Mouse (Mus musculus): ENCODE results near the gene Usp43. TPM values are rescaled to one million over a fixed set of nuclear protein-coding genes. Genes with fewer than 3 reads are reported as not detected.

The Usp43 gene
- polyA plus RNA-seq, 1 experiment: 0.70 TPM

DNA sequence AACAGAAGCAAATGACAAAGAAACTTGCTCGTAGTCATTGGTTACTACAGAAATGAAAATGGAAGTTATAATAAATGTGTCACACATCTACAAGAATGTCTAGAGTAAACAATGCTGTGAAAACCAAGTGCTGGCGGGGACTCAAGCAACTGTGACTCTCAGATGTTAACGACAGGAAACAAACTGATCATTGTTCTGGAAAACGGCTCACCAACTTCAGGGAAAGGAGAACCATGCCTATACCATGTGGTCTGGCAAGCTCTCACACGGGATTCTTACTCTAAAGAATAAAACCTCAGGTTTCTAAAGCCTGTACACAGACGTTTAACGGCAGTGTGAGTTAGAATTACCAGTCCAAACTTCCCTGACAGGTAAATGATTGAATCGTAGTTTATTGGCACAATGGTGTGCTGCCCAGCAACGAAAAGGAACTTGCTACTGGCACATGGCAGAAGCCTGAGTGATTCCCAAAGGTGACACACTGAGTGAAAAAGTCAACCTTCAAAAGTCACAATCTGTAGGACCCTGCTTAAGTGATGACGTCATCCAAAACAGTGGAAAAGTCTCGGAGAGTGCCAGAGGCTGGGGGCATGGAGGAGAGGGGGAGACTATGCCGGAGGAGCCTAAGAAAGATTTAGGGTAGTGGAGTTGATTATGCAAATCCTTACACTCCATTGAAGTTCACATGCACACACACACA, 93.4 kb downstream of the Usp43 start:
- Histone ChIP-seq H3K27me3 (ENCODE audit: control insufficient read depth, insufficient read depth, low read length) (no peaks in the 10 kb centered on the region), H3K27ac (ENCODE audit: insufficient read depth, low read length) (no peak overlapping the region), H3K4me3 (replicated peaks; ENCODE audit: insufficient read depth, low read depth, low read length) (no peak overlapping the region), H3K4me1 (ENCODE audit: control insufficient read depth, insufficient read depth, low read length) (no peaks in the 10 kb centered on the region)
- no peak for DNase-seq
- TF ChIP-seq CTCF (IDR thresholded peaks at IDR 0.05; ENCODE audit: borderline replicate concordance, insufficient read depth, low read depth, low read length): no peak
- no peak for TF ChIP-seq POLR2A (IDR thresholded peaks at IDR 0.05; ENCODE audit: borderline replicate concordance, insufficient read depth, low read length)
- 26% methylated on average over 12 of the region's 12 CpGs for WGBS

DNA sequence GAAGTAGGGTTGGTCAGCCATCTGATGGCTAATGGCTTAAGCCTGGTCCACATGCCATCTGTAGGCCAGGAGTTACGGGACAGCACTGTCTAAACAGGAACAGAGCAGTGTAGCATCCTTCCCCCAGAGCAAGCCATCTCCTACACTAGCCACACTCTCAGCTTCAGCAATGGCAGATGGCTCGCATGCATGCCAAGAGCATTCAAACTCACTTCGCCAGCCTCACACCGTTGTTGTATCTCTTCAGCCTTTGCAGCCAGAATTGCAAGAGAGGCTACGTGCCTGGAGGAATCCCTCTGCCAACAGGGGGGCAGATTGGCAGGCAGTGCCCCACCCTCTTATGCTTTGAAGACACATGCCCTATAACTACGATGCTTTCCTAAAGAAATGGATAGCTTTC, 100.4 kb downstream of the Usp43 start:
- no peaks in the 10 kb centered on the region for H3K27me3 ChIP-seq (ENCODE audit: control insufficient read depth, insufficient read depth, low read length)
- no peak overlapping the region for H3K27ac ChIP-seq (ENCODE audit: insufficient read depth, low read length)
- no peak for TF ChIP-seq CTCF (IDR thresholded peaks at IDR 0.05; ENCODE audit: borderline replicate concordance, insufficient read depth, low read depth, low read length)
- no peak for TF ChIP-seq POLR2A (IDR thresholded peaks at IDR 0.05; ENCODE audit: borderline replicate concordance, insufficient read depth, low read length)
- peak; percentile 35 to 65 for DNase-seq
- WGBS: 17% methylated on average over 6 of the region's 6 CpGs
- H3K4me1 ChIP-seq (ENCODE audit: control insufficient read depth, insufficient read depth, low read length): peaks cover 9% of the 10 kb centered on the region
- H3K4me3 ChIP-seq (replicated peaks; ENCODE audit: insufficient read depth, low read depth, low read length): no peak overlapping the region

DNA sequence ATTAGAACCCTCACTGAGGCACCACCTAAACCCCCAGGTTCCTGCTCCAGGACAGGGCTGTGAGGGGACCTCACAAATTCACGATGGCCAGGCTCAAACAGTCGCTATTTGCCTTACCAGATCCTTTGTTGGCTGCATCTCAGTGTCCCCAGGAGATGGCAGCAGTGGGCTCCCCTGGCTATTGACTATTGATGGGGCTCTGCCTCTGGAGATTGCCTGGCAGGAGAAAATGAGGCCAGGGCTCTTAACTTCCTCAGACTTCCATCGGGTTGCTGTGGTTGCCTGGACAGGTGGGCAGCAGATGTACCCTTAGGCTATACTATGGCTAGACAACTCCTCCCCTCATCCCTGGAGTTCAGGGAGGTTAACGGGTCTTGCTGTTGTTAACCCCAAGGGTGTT, 101.7 kb downstream of the Usp43 start:
- no peak overlapping the region for H3K27ac ChIP-seq (ENCODE audit: insufficient read depth, low read length)
- no peaks in the 10 kb centered on the region for H3K27me3 ChIP-seq (ENCODE audit: control insufficient read depth, insufficient read depth, low read length)
- peak in 1 of 2 experiments; percentile 15 for DNase-seq
- TF ChIP-seq POLR2A (IDR thresholded peaks at IDR 0.05; ENCODE audit: borderline replicate concordance, insufficient read depth, low read length): no peak
- peak; percentile 23; the same call in 1 of the 2 replicates for TF ChIP-seq CTCF (IDR thresholded peaks at IDR 0.05; ENCODE audit: borderline replicate concordance, insufficient read depth, low read depth, low read length)
- 39% methylated on average over 4 of the region's 4 CpGs for WGBS
- peaks cover 9% of the 10 kb centered on the region for H3K4me1 ChIP-seq (ENCODE audit: control insufficient read depth, insufficient read depth, low read length)
- no peak overlapping the region for H3K4me3 ChIP-seq (replicated peaks; ENCODE audit: insufficient read depth, low read depth, low read length)

DNA sequence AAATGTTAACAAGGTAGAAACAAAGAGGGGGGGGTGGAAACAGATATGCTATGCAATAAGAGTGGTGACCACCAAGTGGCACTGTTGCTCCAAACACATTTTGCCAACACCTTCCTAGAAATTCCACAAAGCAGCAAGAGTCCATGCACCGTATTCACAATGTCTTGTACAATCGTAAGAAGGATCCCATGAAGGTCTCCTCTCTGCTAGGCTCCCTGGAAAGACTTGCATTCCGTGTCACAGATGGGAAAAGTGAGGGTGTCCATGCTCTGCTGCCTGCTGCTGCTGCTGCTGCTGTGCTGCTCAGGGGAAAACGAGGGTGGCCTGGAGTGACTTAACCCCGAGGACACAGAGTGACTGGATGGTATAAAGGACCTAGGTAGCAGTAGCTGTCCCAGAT, 102.3 kb downstream of the Usp43 start:
- no peak overlapping the region for H3K4me3 ChIP-seq (replicated peaks; ENCODE audit: insufficient read depth, low read depth, low read length)
- no peaks in the 10 kb centered on the region for H3K27me3 ChIP-seq (ENCODE audit: control insufficient read depth, insufficient read depth, low read length)
- 7% methylated on average over 5 of the region's 5 CpGs for WGBS
- DNase-seq: peak in 1 of 2 experiments; percentile 22
- H3K27ac ChIP-seq (ENCODE audit: insufficient read depth, low read length): no peak overlapping the region
- TF ChIP-seq POLR2A (IDR thresholded peaks at IDR 0.05; ENCODE audit: borderline replicate concordance, insufficient read depth, low read length) (no peak), CTCF (IDR thresholded peaks at IDR 0.05; ENCODE audit: borderline replicate concordance, insufficient read depth, low read depth, low read length) (peak; percentile 63)
- peaks cover 9% of the 10 kb centered on the region for H3K4me1 ChIP-seq (ENCODE audit: control insufficient read depth, insufficient read depth, low read length)

DNA sequence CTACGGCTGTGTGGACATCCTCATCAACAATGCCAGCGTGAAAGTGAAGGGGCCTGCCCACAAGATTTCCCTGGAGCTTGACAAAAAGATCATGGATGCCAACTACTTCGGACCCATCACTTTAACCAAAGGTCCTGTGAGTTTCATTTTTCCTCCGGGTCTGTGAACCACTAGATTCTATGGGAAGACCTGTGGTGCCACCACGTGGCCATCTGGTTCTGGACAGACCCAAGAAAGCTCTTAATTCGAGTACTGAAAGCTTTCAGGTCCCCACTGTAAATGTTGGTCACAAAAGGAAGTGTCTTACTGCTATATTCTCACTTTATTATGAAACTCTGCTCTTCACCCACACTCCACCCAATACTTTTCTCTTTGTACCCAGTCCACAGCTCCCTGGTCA, 110.4 kb downstream of the Usp43 start:
- no peaks in the 10 kb centered on the region for H3K4me1 ChIP-seq (ENCODE audit: control insufficient read depth, insufficient read depth, low read length)
- no peak overlapping the region for H3K27ac ChIP-seq (ENCODE audit: insufficient read depth, low read length)
- TF ChIP-seq CTCF (IDR thresholded peaks at IDR 0.05; ENCODE audit: borderline replicate concordance, insufficient read depth, low read depth, low read length) (peak; percentile 41; the same call in 1 of the 2 replicates), POLR2A (IDR thresholded peaks at IDR 0.05; ENCODE audit: borderline replicate concordance, insufficient read depth, low read length) (no peak)
- peak in 1 of 2 experiments; percentile 14 for DNase-seq
- 61% methylated on average over 6 of the region's 6 CpGs for WGBS
- no peak overlapping the region for H3K4me3 ChIP-seq (replicated peaks; ENCODE audit: insufficient read depth, low read depth, low read length)
- no peaks in the 10 kb centered on the region for H3K27me3 ChIP-seq (ENCODE audit: control insufficient read depth, insufficient read depth, low read length)

DNA sequence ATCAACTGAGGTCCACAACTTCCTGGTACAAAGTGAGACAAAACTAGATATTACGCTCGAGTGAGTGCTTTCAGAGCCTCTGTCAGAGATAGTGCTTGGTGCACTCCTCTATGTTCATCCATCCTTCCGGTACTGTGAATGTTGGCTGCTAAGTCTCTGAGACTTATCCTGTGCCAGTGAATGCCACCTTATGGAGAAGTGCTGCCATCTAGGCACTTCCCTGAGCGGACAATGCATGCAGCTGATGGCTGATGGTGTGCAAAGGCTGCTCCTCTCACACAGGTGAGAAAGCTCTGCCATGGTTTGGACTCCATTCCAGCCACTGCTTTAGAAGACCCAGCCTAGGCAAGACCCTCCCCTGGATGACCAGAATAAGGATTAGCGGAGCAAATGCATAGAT, 113.9 kb downstream of the Usp43 start:
- Histone ChIP-seq H3K4me1 (ENCODE audit: control insufficient read depth, insufficient read depth, low read length) (no peaks in the 10 kb centered on the region), H3K27ac (ENCODE audit: insufficient read depth, low read length) (no peak overlapping the region), H3K4me3 (replicated peaks; ENCODE audit: insufficient read depth, low read depth, low read length) (no peak overlapping the region), H3K27me3 (ENCODE audit: control insufficient read depth, insufficient read depth, low read length) (no peaks in the 10 kb centered on the region)
- TF ChIP-seq CTCF (IDR thresholded peaks at IDR 0.05; ENCODE audit: borderline replicate concordance, insufficient read depth, low read depth, low read length): peak; percentile 17; the same call in 1 of the 2 replicates
- no peak for TF ChIP-seq POLR2A (IDR thresholded peaks at IDR 0.05; ENCODE audit: borderline replicate concordance, insufficient read depth, low read length)
- DNase-seq: no peak
- 70% methylated on average over 5 of the region's 5 CpGs for WGBS

DNA sequence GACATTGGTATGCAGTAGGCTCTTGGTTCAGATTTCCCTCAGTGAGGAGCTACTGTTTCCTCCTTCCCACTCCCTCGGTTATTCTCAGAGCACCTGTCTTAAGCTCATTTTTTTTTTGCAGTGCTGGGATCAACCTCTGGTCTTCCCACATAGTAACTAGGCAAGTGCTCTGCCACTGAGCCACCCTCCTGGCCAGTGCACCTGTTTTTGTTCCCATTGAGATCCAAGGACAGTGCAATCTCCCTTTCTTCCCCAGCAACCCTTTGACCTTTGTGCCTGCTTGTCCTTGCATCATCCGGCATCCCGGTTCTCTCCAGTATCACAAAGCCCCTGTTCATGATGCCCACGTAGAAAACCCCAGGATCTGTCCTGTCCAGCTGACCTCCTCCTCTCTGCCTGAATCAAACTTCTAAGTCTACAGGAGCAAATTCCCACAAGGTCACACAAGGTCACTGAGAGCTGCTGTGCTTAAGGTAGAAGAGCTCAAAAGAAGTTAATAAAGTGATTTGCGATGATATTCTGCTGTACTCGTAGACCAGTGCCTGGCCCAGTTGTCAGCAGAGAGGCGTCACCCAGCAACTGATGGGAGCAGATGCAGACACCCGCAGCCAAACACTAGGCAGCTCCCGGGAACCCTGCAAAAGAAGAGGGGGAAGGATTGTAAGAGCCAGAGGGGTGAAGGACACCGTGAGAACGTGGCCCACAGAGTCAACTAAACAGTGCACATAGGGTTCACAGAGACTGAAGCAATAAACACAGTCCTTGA, 114.9 kb downstream of the Usp43 start:
- Histone ChIP-seq H3K27ac (ENCODE audit: insufficient read depth, low read length) (no peak overlapping the region), H3K4me3 (replicated peaks; ENCODE audit: insufficient read depth, low read depth, low read length) (no peak overlapping the region), H3K27me3 (ENCODE audit: control insufficient read depth, insufficient read depth, low read length) (no peaks in the 10 kb centered on the region), H3K4me1 (ENCODE audit: control insufficient read depth, insufficient read depth, low read length) (no peaks in the 10 kb centered on the region)
- 73% methylated on average over 11 of the region's 11 CpGs for WGBS
- no peak for DNase-seq
- TF ChIP-seq CTCF (IDR thresholded peaks at IDR 0.05; ENCODE audit: borderline replicate concordance, insufficient read depth, low read depth, low read length): no peak
- no peak for TF ChIP-seq POLR2A (IDR thresholded peaks at IDR 0.05; ENCODE audit: borderline replicate concordance, insufficient read depth, low read length)

DNA sequence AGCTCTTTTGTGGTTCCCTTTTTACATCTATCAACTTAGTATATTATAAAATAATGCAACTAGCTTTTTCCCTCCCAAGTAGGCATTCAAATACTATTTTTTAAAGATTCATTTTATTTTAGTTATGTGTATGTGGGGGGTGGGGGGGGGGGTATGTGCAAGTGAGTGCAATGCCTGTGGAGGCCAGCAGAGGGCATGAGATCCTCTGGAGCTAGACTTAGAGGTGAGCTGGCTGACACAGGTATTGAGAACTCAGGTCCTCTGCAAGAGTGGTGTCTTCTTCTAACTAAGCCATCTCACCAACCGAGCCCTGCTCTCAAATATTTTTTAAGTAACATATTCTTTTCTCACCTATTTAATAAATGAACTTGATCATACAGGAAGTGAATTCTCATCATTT, 116.4 kb downstream of the Usp43 start:
- TF ChIP-seq POLR2A (IDR thresholded peaks at IDR 0.05; ENCODE audit: borderline replicate concordance, insufficient read depth, low read length): no peak
- 0 out of 2 replicates have a peak, but pooled peaks have one; percentile 8 for TF ChIP-seq CTCF (IDR thresholded peaks at IDR 0.05; ENCODE audit: borderline replicate concordance, insufficient read depth, low read depth, low read length)
- Histone ChIP-seq H3K4me1 (ENCODE audit: control insufficient read depth, insufficient read depth, low read length) (no peaks in the 10 kb centered on the region), H3K27me3 (ENCODE audit: control insufficient read depth, insufficient read depth, low read length) (no peaks in the 10 kb centered on the region), H3K4me3 (replicated peaks; ENCODE audit: insufficient read depth, low read depth, low read length) (no peak overlapping the region), H3K27ac (ENCODE audit: insufficient read depth, low read length) (no peak overlapping the region)
- WGBS: 97% methylated on average over 1 of the region's 1 CpGs
- no peak for DNase-seq

Other genes with a start within 250 kb of the Usp43 start
- gene Rcvrn, start 226.8 kb downstream of the Usp43 start, polyA plus RNA-seq (2012; rRNA removed): 0.41 and 0.86 TPM in 2 replicates
- gene Glp2r, start 151.0 kb downstream of the Usp43 start, polyA plus RNA-seq (2012; rRNA removed): 0.03 TPM in 2 replicates
- not detected in 2 replicates for gene Gsg1l2, start 147.5 kb downstream of the Usp43 start, polyA plus RNA-seq (2012; rRNA removed)
- 0.10 TPM in 1 of 2 replicates, not detected in the other for gene Dhrs7c, start 124.0 kb downstream of the Usp43 start, polyA plus RNA-seq (2012; rRNA removed)
- gene Cfap52, start 43.5 kb upstream of the Usp43 start, polyA plus RNA-seq (2012; rRNA removed): 0.72 and 1.6 TPM in 2 replicates
- 37.3 and 39.6 TPM in 2 replicates for gene Stx8, start 44.0 kb upstream of the Usp43 start, polyA plus RNA-seq (2012; rRNA removed)

Data from cerebellum, adult 2 months (tissue).